Mouse (Mus musculus): ENCODE results near the gene Slc9a6.

Slc9a6 gene

DNA sequence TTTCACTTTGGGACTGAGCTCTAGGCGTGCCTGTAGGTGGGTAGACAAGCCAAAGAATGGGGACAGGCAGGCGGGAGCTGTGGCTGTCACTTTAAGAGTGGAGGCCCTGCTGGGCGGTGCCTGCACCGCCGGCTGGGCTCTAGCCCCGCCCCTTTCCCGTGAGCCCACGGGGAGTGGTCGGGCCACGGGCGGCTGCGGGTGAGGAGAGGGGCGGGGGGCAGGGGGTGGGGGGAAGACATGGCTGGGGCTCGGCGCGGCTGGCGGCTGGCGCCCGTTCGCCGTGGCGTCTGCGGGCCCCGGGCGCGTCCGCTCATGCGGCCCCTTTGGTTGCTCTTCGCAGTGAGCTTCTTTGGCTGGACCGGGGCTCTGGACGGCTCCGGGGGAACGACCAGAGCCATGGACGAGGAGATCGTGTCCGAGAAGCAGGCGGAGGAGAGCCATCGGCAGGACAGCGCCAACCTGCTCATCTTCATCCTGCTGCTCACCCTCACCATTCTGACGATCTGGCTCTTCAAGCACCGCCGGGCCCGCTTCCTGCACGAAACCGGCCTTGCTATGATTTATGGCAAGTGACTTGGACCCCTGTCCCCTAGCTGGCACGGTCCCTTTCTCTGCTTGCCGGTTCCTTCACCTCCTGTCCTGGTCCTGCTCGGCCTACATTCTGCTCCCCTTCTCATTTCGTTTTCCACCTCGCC, at the start of gene Slc9a6:
Slc9a6 (plus strand) TSS at position 135 of the 695 bp plus-strand sequence.
- DNase-seq (ENCODE audit: low spot score): peak; percentile 48

DNA sequence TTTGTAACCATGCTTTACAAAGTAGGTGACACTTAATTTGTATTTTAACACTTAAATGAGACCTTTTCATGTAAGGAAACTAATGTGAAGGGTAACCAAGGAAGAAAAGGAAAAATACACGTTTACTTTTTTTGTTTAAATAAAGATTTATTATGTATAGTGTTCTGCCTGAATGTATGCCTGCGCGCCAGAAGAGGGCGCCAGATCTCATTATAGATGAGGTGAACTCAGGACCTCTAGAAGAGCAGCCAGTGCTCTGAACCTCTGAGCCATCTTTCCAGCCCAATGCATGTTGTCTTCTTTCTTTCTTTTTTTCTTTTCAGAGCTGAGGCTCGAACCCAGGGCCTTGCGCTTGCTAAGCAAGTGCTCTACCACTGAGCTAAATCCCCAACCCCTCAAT, 37.1 kb upstream of the Slc9a6 start:
- DNase-seq (ENCODE audit: low spot score): no peak

DNA sequence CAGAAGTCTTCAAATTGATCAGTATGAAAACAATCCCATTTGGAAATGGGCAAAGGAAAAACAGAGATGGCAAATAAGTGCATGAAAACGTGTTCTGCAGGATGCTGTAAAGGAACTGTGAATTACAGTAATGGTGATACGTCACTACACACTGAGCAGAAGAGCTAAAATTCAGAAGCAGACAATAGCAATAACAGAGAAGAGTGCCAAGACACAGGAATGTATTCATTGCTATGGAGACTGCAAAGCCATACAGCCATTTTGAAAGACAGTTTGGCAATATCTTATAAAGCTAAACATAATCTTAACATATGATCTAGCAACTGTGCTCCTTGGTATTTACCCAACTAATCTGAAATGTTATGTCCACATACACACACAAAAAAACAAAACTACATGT, 31.4 kb upstream of the Slc9a6 start:
- no peak for DNase-seq (ENCODE audit: low spot score)

DNA sequence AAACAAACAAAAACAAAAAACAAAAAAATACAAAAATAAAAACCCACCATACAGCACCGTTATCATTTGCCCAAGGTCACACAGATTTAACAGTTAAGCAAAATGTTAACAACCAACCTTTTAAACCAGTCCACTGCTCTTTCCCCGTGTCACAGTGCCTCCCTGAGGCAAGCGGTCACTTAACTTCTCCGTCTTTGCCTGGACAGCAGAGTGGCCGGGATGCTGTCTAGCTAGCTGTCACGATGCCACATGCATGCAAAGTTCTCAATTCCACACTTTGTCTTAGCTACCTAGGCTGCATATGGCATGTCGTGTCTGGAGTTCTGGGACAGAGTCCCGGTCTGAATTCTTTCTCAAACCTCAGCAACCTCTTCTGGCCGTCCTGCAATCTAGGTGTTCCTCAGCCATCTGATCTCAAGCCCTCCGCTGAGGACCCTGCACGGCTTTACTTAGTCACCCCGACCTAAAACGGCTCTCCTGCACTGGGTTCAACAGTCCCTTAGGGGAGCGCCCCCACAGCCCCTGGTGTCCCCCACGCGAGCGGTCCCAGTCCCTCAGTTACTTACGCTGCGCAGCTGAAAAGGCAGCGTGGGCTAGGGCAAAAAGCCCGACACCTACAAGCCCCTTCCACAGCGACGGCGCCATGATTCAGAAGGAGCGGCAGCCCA, 12.2 kb upstream of the Slc9a6 start:
- no peak for DNase-seq (ENCODE audit: low spot score)

DNA sequence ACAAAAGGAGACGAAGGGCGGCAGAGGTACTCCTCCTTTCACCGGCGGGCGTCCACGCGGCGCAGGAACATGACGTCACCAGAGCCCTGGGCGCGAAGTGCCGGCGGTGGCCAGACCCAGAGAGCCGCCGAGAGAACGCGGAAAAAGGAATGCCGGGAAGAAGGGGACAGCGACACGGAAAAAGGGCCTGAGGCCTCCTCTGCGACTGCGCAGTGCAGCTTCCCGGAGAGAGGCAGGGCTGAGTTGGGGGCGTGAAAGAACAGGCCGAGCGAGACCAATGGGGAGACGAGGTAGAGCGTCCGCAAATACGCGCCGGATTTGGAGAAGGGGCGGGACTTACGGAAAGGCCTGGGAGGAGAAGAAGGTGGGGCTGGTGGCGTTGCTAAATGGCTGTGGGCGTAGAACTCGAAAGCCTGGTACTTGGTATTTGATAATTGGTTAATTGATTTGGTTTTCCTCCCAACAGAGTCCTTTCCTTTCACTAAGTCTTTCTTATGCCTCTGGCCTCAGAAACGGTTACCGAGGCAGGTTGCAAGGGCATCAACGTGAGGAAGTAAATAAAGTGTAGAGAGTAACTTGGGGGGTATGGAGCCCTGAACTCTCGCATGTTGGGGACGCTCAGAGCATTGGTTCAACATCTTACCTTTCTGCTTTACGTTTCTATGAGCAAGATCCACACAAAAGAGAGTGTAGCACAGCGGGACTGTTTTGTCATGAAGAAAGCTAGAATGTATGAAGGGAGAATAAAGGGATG, 11.5 kb upstream of the Slc9a6 start, which contains the start of gene Mmgt1:
Mmgt1 (minus strand) TSS at position 183 of the 754 bp plus-strand sequence.
- DNase-seq (ENCODE audit: low spot score): peak; percentile 84

DNA sequence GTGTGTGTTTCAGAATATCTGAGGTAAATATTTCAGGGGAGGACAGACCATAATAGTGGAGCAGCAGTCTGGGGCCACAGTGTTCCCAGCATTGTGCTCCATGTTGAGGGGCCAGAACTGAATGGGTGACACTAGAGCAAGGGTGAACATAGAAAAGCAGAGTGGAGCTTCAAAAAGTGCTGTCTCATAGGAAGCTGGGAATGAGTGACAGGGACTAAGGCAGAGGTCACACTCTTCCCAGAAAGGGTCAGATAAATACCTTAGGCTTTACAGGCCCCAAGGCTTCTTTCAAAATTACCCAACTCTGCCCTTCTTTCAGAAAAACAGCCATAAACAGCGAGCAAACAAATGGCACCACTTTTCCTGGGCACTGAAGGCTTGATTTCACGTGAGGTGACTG, 3.0 kb upstream of the Slc9a6 start:
- DNase-seq (ENCODE audit: low spot score): no peak

DNA sequence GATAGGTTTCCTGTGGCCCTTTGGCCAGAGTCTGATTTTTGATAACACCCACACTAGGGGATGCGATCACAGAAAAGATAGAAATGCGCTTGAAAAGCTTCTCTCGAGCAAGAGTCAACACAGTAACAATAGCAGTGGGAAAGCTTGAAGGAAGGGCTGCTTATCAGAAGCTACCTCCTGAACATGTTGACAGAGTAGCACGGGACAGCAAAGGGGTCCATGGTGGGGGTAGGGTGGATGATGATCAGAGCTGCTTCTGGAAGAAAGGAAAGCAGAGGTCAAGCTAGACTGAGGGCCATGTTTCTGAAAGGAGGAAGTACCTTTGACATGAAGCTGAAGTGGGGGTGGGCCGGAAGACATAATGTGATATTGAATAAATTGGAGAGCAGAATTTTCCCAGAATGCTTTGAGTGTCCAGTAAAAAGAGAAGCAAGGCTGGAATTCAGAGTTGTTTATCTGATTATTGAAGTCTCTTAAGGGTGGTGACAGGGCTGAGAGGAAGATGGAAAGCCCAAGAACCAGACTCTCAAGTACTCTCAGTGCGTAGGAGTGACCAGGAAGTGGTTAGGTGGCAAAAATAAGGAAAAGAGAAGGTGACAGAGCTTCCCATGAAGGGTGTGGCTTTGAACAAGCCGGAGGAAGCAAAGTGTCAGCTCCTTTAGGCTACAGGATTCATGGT, 2.4 kb upstream of the Slc9a6 start:
- no peak for DNase-seq (ENCODE audit: low spot score)

DNA sequence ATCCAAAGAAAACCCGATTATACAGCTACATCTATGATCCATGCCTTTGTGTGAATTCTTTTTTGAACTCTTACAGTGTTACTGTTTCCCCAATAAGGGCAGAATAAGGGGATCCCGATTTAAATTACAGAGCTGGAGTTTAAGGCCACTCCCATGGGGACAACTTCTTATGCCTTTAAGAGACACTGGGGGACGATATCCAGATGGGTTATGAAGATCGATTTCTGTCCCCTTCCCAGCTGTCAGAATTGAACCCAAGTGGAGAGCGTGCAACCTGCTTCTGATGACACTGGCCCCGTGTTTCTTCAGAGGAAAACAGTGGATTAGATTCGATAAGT, 303 bp upstream of the Slc9a6 start:
- no peak for DNase-seq (ENCODE audit: low spot score)

DNA sequence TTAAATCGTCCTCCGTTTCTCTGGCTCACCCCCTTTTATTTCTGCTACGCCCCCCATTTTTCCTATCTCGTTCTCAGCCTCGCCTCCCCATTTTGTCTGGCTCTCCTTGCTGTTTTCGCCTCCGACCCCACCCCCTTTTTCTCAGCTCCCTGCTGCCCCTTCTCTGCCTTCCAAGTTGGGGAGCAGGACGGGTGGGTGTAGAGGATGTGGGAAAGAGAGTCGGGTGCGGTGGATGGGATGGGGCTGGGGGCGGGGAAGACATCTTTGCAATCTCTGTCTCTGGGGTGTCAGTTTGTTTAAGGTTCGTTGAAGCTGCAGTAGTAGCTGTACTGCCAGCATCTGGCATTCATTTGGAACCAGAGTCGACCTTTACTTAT, 749 bp downstream of the Slc9a6 start:
- DNase-seq (ENCODE audit: low spot score): peak; percentile 4

DNA sequence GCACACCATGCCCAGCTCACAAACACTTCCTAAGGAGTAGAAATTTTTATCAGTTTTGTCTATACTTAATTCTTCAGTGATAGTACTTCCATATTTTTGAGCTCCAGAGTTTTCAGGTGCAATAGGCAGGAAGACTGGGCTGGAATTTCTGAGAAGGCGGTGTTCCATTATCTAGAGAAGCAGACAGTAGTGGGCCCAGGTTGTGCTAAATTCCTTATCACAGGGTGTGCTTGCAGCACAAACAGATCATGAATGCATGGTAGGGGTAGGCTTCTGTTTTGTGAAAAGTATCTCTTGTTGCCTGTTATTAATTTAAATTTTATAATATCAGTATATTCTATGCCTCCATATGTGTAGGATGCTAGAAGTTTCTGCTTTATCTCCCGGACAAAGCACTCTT, 5.7 kb downstream of the Slc9a6 start:
- no peak for DNase-seq (ENCODE audit: low spot score)

DNA sequence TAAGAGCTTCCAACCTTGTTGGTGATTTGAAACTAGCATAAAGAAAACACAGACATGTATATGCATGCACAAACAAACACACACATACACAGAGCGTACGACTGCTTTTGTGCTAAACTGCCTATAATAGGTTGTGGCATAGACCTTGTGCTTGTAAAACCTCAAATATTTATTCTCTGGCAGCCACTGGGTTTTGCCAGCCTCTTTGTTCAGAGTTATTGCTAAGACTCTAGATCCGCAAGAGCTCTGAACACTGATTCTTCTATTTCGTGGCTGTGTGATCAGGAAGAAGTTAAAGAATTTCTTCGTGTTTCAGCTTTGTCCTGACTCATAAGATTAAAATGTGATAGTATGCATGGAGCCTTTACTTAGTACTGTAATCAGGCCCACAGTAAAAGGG, 26.6 kb downstream of the Slc9a6 start:
- no peak for DNase-seq (ENCODE audit: low spot score)

DNA sequence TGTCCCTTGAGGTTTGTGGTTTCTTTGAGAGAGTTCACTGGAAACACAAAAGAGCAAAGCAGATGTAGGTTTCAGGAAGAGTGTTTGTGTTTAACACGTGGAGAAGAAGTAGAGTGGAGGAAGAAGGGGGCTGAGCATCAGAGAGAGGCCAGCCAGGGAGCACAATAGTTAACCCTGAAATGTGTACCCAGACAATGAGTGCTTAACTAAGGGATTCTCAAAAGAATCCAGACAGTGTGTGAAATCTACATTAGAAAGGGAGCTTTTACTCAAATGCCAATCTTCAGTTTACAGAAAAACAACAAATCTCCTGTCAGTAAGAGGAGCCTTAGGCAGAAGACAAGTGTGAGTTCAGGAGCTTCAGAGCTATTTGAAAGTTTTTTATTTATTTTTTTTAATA, 30.5 kb downstream of the Slc9a6 start:
- no peak for DNase-seq (ENCODE audit: low spot score)

DNA sequence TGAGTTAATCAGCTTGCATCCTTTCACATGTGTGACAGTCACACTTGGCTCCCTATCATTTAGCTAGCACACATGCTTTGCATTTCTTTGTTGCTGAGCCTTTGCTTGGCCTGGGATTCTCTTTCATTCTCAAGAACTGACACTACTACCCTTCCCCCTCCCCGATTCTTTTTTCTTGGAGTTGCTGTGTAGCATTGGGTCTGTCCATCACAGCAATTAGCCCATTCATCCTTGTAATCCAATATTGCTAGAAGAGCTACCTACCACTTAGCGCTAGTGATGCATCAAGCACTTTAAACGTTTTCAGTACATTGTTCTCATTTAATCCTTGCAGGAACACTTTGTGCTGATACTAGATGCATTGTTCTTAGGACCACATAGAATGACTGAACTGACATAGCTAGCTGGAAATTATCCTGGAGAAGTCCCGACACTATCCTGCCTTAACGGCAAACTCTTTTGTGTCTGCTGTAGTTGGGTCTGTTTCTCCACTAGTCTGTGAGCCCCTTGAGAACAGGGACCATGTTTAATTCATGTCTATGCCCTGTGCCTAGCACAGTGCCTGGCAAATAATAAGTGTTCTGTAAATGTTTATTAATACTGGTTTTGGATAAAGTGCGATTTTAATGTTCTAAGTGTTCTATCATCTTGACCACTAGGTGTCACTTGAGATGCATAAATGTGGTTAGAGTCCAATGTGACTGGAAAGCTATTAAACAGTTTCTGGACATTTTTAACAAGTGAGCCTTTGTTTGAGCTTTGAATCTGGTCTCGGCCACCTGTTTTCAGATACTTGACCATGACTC, 40.2 kb downstream of the Slc9a6 start:
- DNase-seq (ENCODE audit: low spot score): peak; percentile 14

DNA sequence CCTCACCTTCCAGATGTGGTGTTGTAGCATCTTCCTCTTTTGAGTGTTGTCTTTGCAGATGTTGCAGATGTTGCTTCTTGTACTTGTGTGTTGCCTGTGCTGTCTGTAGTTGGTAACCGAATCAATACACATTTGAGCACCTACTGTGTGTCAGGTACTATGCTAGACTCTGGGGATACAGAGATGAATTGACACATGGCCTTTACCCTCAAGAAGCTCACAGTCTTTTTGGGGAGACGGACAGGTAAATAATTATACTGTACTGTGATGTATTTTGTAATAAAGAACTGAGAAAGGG, 40.7 kb downstream of the Slc9a6 start:
- no peak for DNase-seq (ENCODE audit: low spot score)

DNA sequence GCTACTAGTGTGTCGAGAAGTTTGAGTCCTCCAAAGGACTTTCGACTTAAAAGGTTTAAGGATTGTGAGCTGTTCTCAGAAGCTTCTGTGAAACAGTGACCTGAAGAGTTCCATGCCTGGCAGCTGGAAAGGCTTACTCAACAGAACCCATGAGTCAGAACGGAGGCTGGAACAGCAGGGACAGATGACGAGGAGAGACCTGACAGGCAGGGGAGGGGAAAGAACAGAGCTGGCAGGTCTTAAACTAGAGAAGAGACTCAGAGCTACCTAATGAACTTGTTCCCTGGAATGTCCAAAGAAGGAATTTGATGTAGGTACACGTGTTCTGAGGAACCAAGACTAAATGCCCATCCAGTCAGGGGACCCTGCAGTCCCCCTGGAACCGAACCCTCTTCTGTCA, 41.3 kb downstream of the Slc9a6 start:
- DNase-seq (ENCODE audit: low spot score): no peak

DNA sequence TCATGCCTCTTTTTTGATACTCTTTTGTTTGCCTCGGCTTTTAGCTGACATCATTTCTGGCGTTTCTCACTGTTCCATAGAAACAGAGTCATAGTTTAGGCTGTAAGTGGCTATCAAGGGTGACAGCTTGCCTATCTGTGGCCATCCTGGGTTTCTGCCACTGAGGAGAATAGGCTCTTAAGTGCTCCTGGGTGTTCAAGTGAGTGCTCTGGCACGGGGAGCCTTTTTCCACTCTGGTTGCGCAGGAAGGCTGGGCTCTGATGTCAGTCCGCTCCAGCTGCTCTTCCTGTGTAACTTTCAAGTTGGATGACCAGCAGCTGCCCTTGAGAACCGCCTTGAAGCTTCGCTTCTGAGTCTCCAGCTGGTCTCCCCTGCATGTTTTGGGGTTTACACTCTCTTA, 42.2 kb downstream of the Slc9a6 start:
- no peak for DNase-seq (ENCODE audit: low spot score)

DNA sequence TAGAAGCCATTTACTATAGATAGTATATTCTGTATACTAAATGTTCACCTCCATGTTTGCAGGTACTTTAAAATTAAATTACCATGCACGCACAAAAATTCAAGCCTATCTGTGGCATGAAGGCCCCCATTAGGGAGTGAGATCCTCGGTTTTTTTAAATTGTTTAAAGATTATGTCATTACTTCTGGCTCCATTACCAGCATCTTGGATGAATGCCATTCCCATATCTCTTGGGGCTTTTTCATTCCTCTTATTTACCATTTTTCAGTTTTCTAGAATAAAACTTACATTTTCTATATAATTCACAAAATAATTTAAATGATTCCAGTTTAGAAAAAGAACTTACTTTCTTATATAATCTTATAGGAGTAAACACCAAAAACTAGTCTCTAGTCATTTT, 46.1 kb downstream of the Slc9a6 start:
- DNase-seq (ENCODE audit: low spot score): no peak

DNA sequence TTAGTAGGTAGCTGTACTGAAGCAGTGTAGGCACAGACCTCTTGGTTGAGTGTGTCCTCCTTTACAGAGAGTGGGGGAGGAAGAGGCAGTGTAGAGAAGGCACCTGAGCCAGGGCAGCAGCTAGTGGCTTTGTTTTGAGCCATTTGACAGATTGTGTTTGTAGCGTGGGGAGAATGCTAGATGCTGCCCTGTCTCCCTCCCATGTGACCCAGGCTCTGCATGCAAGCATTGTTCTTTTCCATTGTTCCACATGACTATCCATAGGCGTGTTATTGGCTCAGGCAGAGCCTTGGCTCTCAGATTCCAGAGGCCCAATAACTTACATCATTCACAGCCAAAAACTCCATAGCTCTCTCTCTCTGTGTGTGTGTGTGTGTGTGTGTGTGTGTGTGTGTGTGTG, 49.7 kb downstream of the Slc9a6 start:
- no peak for DNase-seq (ENCODE audit: low spot score)

DNA sequence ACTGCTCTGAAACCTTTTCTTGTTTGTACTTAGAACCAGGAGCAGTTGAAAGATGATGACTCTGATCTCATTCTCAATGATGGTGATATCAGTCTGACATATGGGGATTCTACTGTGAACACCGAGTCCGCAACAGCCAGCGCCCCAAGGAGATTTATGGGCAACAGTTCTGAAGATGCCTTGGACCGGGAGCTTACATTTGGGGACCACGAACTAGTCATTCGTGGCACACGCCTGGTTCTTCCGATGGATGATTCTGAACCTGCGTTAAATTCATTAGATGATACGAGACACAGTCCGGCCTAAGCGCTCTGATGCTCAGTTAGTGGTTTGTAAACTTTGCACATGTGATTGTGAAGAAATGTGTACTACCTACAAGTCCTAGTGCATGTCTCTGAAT, 51.6 kb downstream of the Slc9a6 start:
- no peak for DNase-seq (ENCODE audit: low spot score)

DNA sequence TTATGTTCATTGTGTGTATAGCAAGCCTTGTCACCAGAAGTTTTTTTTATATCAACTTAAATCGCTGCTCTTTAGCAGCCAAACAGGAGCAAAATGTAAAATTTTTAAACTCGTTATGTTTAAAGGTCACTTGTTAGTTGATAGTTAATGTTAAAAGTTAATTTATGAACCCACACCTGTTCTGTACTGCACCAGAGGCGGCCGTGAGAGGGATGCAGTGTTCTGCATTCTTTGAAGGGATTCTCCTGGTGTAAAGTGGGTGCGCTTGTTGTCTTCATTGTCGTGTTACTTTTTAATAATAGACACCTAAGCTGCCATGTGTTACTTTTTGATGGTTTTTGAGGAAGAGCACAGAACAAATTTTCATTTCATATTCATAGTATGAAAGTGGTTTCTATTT, 52.8 kb downstream of the Slc9a6 start:
- DNase-seq (ENCODE audit: low spot score): no peak

DNA sequence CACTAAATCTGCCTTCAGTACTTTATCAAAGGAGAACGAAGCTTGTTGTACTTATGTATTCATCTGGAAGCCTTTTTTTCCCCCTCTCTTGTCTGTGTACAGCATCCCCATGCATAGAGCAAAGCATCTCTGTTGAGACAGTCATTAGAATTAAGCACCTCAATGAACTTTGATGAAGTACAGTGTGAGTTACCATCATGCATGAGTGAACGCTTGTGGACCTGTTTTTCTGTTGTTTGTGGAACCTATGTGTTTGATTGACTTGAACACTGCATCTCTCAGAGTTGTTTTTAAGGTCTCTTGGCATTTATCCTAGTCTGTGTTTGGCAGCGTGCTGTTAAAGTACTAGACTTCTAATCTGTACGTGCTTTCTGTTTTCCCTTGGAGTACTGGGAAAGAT, 53.8 kb downstream of the Slc9a6 start:
- DNase-seq (ENCODE audit: low spot score): no peak

Measured in left cerebral cortex, adult 11 months (tissue).